Comparison of ENCODE assay signal across 24 mouse cellular contexts in genomic region chr12:33340698-33341097, GRCm38 (mm10). TPM values are rescaled to one million over a fixed set of nuclear protein-coding genes. Genes with fewer than 3 reads are reported as not detected.
DNase-seq lines count a peak whose midpoint lies in the region; ATAC-seq and TF ChIP-seq lines count a peak whose summit lies in the region.
"Had no signal": no experiment of that assay in that cellular context is flagged by ENCODE, and none has a peak within 500 bp of the region (broad histone marks: within the 10 kb centered on the region; RNA-seq: fewer than 3 reads in every experiment).

No protein-coding gene starts in this region.

- DNase-seq in heart, adult 11 months = no peak
- DNase-seq in midbrain, embryonic 10.5 days (ENCODE audit: low spot score) = no peak
- no peak for DNase-seq in forebrain, postnatal 0 days
- no peak for DNase-seq in thymus, postnatal 10 days (ENCODE audit: low spot score in 2 of 2)
- DNase-seq in spleen, adult 12 weeks (ENCODE audit: low spot score) = no peak
- DNase-seq: gastrocnemius, postnatal 36 days; heart, postnatal 4 days; kidney, adult 8-10 months; kidney, postnatal 10 days; lung, adult 18-20 months; lung, postnatal 14 days; spleen, adult 18-20 months had no signal

- peaks cover 22 to 24% of the 10 kb centered on the region in 2 experiments for H3K4me1 ChIP-seq in heart, embryonic 14.5 days (ENCODE audit: control insufficient read depth in 2 of 2, insufficient read depth in 2 of 2, low read length in 2 of 2)
- H3K4me1 ChIP-seq in midbrain, embryonic 13.5 days (replicated peaks) = peaks cover 54% of the 10 kb centered on the region
- H3K4me1 ChIP-seq in midbrain, embryonic 10.5 days = peaks cover 25% of the 10 kb centered on the region
- H3K4me1 ChIP-seq in forebrain, postnatal 0 days (ENCODE audit: insufficient read depth) = peaks cover 25% of the 10 kb centered on the region
- peaks cover 35% of the 10 kb centered on the region for H3K4me1 ChIP-seq in midbrain, embryonic 16.5 days (ENCODE audit: control insufficient read depth, insufficient read depth, low read length)

- no peak overlapping the region for H3K4me3 ChIP-seq in heart, embryonic 14.5 days (ENCODE audit: control insufficient read depth in 1 of 2, insufficient read depth in 1 of 2, low read depth in 1 of 2, low read length in 2 of 2)
- H3K4me3 ChIP-seq in midbrain, embryonic 13.5 days (replicated peaks) = no peak overlapping the region
- no peak overlapping the region for H3K4me3 ChIP-seq in midbrain, embryonic 10.5 days
- H3K4me3 ChIP-seq in forebrain, postnatal 0 days (ENCODE audit: low read depth, low read length) = no peak overlapping the region
- no peak overlapping the region for H3K4me3 ChIP-seq in midbrain, embryonic 16.5 days (ENCODE audit: low read depth, low read length)
- H3K4me3 ChIP-seq: intestine, embryonic 15.5 days; limb, embryonic 13.5 days; liver, embryonic 12.5 days had no signal

- no peak for TF ChIP-seq CTCF in forebrain, postnatal 0 days (IDR thresholded peaks at IDR 0.05; ENCODE audit: low read depth)

- H3K27me3 ChIP-seq in heart, embryonic 14.5 days (ENCODE audit: control insufficient read depth, insufficient read depth, low read length) = peaks cover 14% of the 10 kb centered on the region
- peaks cover 6% of the 10 kb centered on the region for H3K27me3 ChIP-seq in midbrain, embryonic 13.5 days
- H3K27me3 ChIP-seq in midbrain, embryonic 10.5 days (ENCODE audit: low read depth, poor library complexity, severe bottlenecking) = peaks cover 25% of the 10 kb centered on the region
- no peaks in the 10 kb centered on the region for H3K27me3 ChIP-seq in forebrain, postnatal 0 days (ENCODE audit: insufficient read depth, low read length)
- no peaks in the 10 kb centered on the region for H3K27me3 ChIP-seq in midbrain, embryonic 16.5 days (ENCODE audit: control insufficient read depth, insufficient read depth, low read depth, low read length)
- H3K27me3 ChIP-seq: intestine, embryonic 15.5 days; liver, embryonic 12.5 days had no signal

- no peaks in the 10 kb centered on the region for H3K36me3 ChIP-seq in heart, embryonic 14.5 days (ENCODE audit: control insufficient read depth, insufficient read depth, low read length)
- H3K36me3 ChIP-seq in midbrain, embryonic 13.5 days = no peaks in the 10 kb centered on the region
- no peaks in the 10 kb centered on the region for H3K36me3 ChIP-seq in midbrain, embryonic 10.5 days
- H3K36me3 ChIP-seq in forebrain, postnatal 0 days (ENCODE audit: insufficient read depth) = no peaks in the 10 kb centered on the region
- H3K36me3 ChIP-seq in midbrain, embryonic 16.5 days (ENCODE audit: control insufficient read depth, insufficient read depth, low read length) = no peaks in the 10 kb centered on the region
- H3K36me3 ChIP-seq: intestine, embryonic 15.5 days had no signal

- ATAC-seq in heart, embryonic 14.5 days (ENCODE audit: insufficient number of reproducible peaks, insufficient read depth, low FRiP score, low read depth) = no peak
- ATAC-seq in midbrain, embryonic 13.5 days = no peak
- ATAC-seq in forebrain, postnatal 0 days = peak; percentile 33
- peak; percentile 32 for ATAC-seq in midbrain, embryonic 16.5 days
- ATAC-seq: activated CD4-positive, CD25-positive, alpha-beta regulatory T cell, adult 4 months; liver, embryonic 12.5 days had no signal

- no peaks in the 10 kb centered on the region for H3K9me3 ChIP-seq in heart, embryonic 14.5 days (ENCODE audit: control insufficient read depth, low read length)
- no peaks in the 10 kb centered on the region for H3K9me3 ChIP-seq in midbrain, embryonic 13.5 days
- no peaks in the 10 kb centered on the region for H3K9me3 ChIP-seq in midbrain, embryonic 10.5 days (replicated peaks)
- H3K9me3 ChIP-seq in forebrain, postnatal 0 days (ENCODE audit: low read length) = no peaks in the 10 kb centered on the region
- no peaks in the 10 kb centered on the region for H3K9me3 ChIP-seq in midbrain, embryonic 16.5 days (replicated peaks; ENCODE audit: control insufficient read depth, low read length, poor library complexity, severe bottlenecking)
- H3K9me3 ChIP-seq: intestine, embryonic 15.5 days; limb, embryonic 13.5 days; liver, embryonic 12.5 days had no signal

- peak overlapping the region; percentile 8; the same call in 1 of the 2 replicates for H3K9ac ChIP-seq in heart, embryonic 14.5 days (ENCODE audit: low read length)
- no peak overlapping the region for H3K9ac ChIP-seq in midbrain, embryonic 13.5 days (replicated peaks)
- 0 out of 2 replicates have a peak overlapping the region, but pooled peaks have one; percentile 31 for H3K9ac ChIP-seq in forebrain, postnatal 0 days
- H3K9ac ChIP-seq in midbrain, embryonic 16.5 days (ENCODE audit: low read depth, low read length) = no peak overlapping the region
- H3K9ac ChIP-seq: intestine, embryonic 15.5 days; limb, embryonic 13.5 days; liver, embryonic 12.5 days had no signal

- H3K4me2 ChIP-seq in heart, embryonic 14.5 days (ENCODE audit: low read length) = no peak overlapping the region
- H3K4me2 ChIP-seq in midbrain, embryonic 13.5 days (replicated peaks) = no peak overlapping the region
- no peak overlapping the region for H3K4me2 ChIP-seq in forebrain, postnatal 0 days (ENCODE audit: low read depth)
- no peak overlapping the region for H3K4me2 ChIP-seq in midbrain, embryonic 16.5 days (ENCODE audit: low read length)
- H3K4me2 ChIP-seq: intestine, embryonic 15.5 days; limb, embryonic 13.5 days; liver, embryonic 12.5 days had no signal

- WGBS in heart, embryonic 14.5 days = 86% methylated on average over 6 of the region's 6 CpGs
- WGBS in midbrain, embryonic 13.5 days = 76% methylated on average over 6 of the region's 6 CpGs
- 87% methylated on average over 6 of the region's 6 CpGs for WGBS in midbrain, embryonic 10.5 days
- WGBS in forebrain, postnatal 0 days = 44% methylated on average over 6 of the region's 6 CpGs
- WGBS in midbrain, embryonic 16.5 days = 57% methylated on average over 6 of the region's 6 CpGs

- no peak overlapping the region for H3K27ac ChIP-seq in heart, embryonic 14.5 days (replicated peaks in 1 of 2; ENCODE audit: control insufficient read depth in 1 of 2, insufficient read depth in 1 of 2, low read depth in 2 of 2, low read length in 2 of 2)
- peak overlapping the region; percentile 61; the same call in 1 of the 2 replicates for H3K27ac ChIP-seq in midbrain, embryonic 13.5 days
- no peak overlapping the region for H3K27ac ChIP-seq in midbrain, embryonic 10.5 days (replicated peaks)
- H3K27ac ChIP-seq in forebrain, postnatal 0 days (ENCODE audit: low read depth, low read length) = peak overlapping the region; percentile 79
- peak overlapping the region; percentile 70 for H3K27ac ChIP-seq in midbrain, embryonic 16.5 days (ENCODE audit: low read length)
- H3K27ac ChIP-seq: intestine, embryonic 15.5 days; limb, embryonic 13.5 days; liver, embryonic 12.5 days had no signal

RNA-seq across cellular contexts. Expression of gene Efcab10, which starts 54.0 kb away (rescaled TPM):
- polyA plus RNA-seq in heart, embryonic 14.5 days (2014; fragmentation: Nextera tagmentation; extraction: Ambion mirVana) = not detected in 2 replicates
- 2.7 and 3.1 TPM in 2 replicates for polyA plus RNA-seq in midbrain, embryonic 13.5 days (2015; fragmentation: Nextera tagmentation; extraction: Ambion mirVana)
- polyA plus RNA-seq in midbrain, embryonic 10.5 days (2016; fragmentation: Nextera tagmentation; extraction: Ambion mirVana) = 0.91 and 0.98 TPM in 2 replicates
- 2.8 and 3.3 TPM in 2 replicates for total RNA-seq in forebrain, postnatal 0 days (2014; rRNA removed)
- 5.8 and 7.1 TPM in 2 replicates for polyA plus RNA-seq in forebrain, postnatal 0 days (2015; fragmentation: Nextera tagmentation; extraction: Ambion mirVana)
- 2.7 and 3.0 TPM in 2 replicates for polyA plus RNA-seq in midbrain, embryonic 16.5 days (2015; fragmentation: Nextera tagmentation; extraction: Ambion mirVana)
- total RNA-seq: gastrocnemius, adult 18-20 months; gastrocnemius, postnatal 36 days; heart, postnatal 4 days; megakaryocyte progenitor cell, adult 5-6 weeks; MEL had no signal
- polyA plus RNA-seq: activated CD4-positive, CD25-positive, alpha-beta regulatory T cell, adult 4 months; C2C12; heart, embryonic 16.5 days; liver, embryonic 12.5 days had no signal

Comparison
In these comparisons a context has a peak if more than half of its experiments do, and no peak if none do; other contexts are left out.
1. ATAC-seq: peak in forebrain, postnatal 0 days (single experiment) and midbrain, embryonic 16.5 days (single experiment); none in heart, embryonic 14.5 days (single experiment) and midbrain, embryonic 13.5 days (single experiment).
2. H3K27ac ChIP-seq: peak in midbrain, embryonic 13.5 days (single experiment), forebrain, postnatal 0 days (single experiment) and midbrain, embryonic 16.5 days (single experiment); none in heart, embryonic 14.5 days (0 of 2) and midbrain, embryonic 10.5 days (single experiment).
3. H3K9ac ChIP-seq: peak in heart, embryonic 14.5 days (single experiment) and forebrain, postnatal 0 days (single experiment); none in midbrain, embryonic 13.5 days (single experiment) and midbrain, embryonic 16.5 days (single experiment).